In genomic region chr10:75106940-75107381, GRCm38 (mm10) we compare ENCODE assay signal across 8 mouse cellular contexts. TPM values are rescaled to one million over a fixed set of nuclear protein-coding genes. Genes with fewer than 3 reads are reported as not detected.
DNase-seq lines count a peak whose midpoint lies in the region; ATAC-seq and TF ChIP-seq lines count a peak whose summit lies in the region.

No protein-coding gene starts in this region.

- no peak for ATAC-seq in heart, embryonic 14.5 days (ENCODE audit: insufficient number of reproducible peaks, insufficient read depth, low FRiP score, low read depth)
- ATAC-seq in liver, embryonic 14.5 days (ENCODE audit: insufficient read depth), result peak; percentile 21; the same call in 1 of the 2 replicates

- peaks cover 91% of the 10 kb centered on the region for H3K79me2 ChIP-seq in C2C12 (ENCODE audit: control insufficient read depth, insufficient read depth)

- H3K9ac ChIP-seq in heart, embryonic 14.5 days (ENCODE audit: low read length), result no peak overlapping the region
- no peak overlapping the region for H3K9ac ChIP-seq in liver, embryonic 14.5 days (replicated peaks)

- peaks cover 26 to 32% of the 10 kb centered on the region in 2 experiments for H3K4me1 ChIP-seq in heart, embryonic 14.5 days (ENCODE audit: control insufficient read depth in 2 of 2, insufficient read depth in 2 of 2, low read length in 2 of 2)
- peaks cover 0 to 19% of the 10 kb centered on the region in 2 experiments; a peak in 2 of 4 replicates for H3K4me1 ChIP-seq in liver, embryonic 14.5 days (replicated peaks; ENCODE audit: control insufficient read depth in 2 of 2, insufficient read depth in 2 of 2, low read length in 1 of 2)

- H3K9me3 ChIP-seq in heart, embryonic 14.5 days (ENCODE audit: control insufficient read depth, low read length), result no peaks in the 10 kb centered on the region
- no peaks in the 10 kb centered on the region for H3K9me3 ChIP-seq in liver, embryonic 14.5 days (ENCODE audit: control insufficient read depth, low read length)

- no peak overlapping the region for H3ac ChIP-seq in C2C12 (ENCODE audit: control insufficient read depth, insufficient read length, low read depth)

- H3K36me3 ChIP-seq in C2C12 (ENCODE audit: control insufficient read depth, insufficient read depth), result peaks cover 5% of the 10 kb centered on the region
- no peaks in the 10 kb centered on the region for H3K36me3 ChIP-seq in heart, embryonic 14.5 days (ENCODE audit: control insufficient read depth, insufficient read depth, low read length)
- H3K36me3 ChIP-seq in liver, embryonic 14.5 days (replicated peaks; ENCODE audit: control insufficient read depth, insufficient read depth, low read depth), result no peaks in the 10 kb centered on the region

- no peak for DNase-seq in gastrocnemius, adult 2 months
- no peak for DNase-seq in gastrocnemius, postnatal 10 days
- no peak for DNase-seq in liver, embryonic 14.5 days (ENCODE audit: low read depth in 3 of 3, low spot score in 3 of 3)
- DNase-seq in lung, postnatal 25 days (ENCODE audit: low spot score), result no peak
- DNase-seq in right cerebral cortex, postnatal 14 days, result no peak
- no peak for DNase-seq in left cerebral cortex, adult 2 months (ENCODE audit: extremely low spot score in 1 of 2, low spot score in 2 of 2)

- no peak for TF ChIP-seq EP300 in liver, embryonic 14.5 days (IDR thresholded peaks at IDR 0.05; ENCODE audit: low read depth)

- H3K4me2 ChIP-seq in heart, embryonic 14.5 days (ENCODE audit: low read length), result no peak overlapping the region
- H3K4me2 ChIP-seq in liver, embryonic 14.5 days (ENCODE audit: low read depth), result no peak overlapping the region

- peaks cover 34% of the 10 kb centered on the region for H3K79me3 ChIP-seq in C2C12 (ENCODE audit: low read depth)

- no peak for TF ChIP-seq CTCF in gastrocnemius, adult 2 months (IDR thresholded peaks at IDR 0.05)
- TF ChIP-seq CTCF in C2C12 (IDR thresholded peaks at IDR 0.05; ENCODE audit: control insufficient read depth, insufficient read depth, insufficient read length), result no peak
- TF ChIP-seq CTCF in liver, embryonic 14.5 days (IDR thresholded peaks at IDR 0.05; ENCODE audit: low read depth), result no peak
- TF ChIP-seq CTCF in left cerebral cortex, adult 2 months (IDR thresholded peaks at IDR 0.05), result no peak

- 29% methylated on average over 5 of the region's 5 CpGs for WGBS in heart, embryonic 14.5 days
- WGBS in liver, embryonic 14.5 days (ENCODE audit: insufficient replicate concordance), result 19% methylated on average over 5 of the region's 5 CpGs

- H3K27me3 ChIP-seq in C2C12 (ENCODE audit: control insufficient read depth, insufficient read depth, insufficient read length), result no peaks in the 10 kb centered on the region
- peaks cover 10% of the 10 kb centered on the region for H3K27me3 ChIP-seq in heart, embryonic 14.5 days (ENCODE audit: control insufficient read depth, insufficient read depth, low read length)
- H3K27me3 ChIP-seq in liver, embryonic 14.5 days (ENCODE audit: control insufficient read depth, insufficient read depth, low read length), result no peaks in the 10 kb centered on the region

- intact Hi-C loops in gastrocnemius, adult 2 months (cut with DNase I), result loop anchor here (5.0 kb wide), 1 partner anchor 40 kb away; no protein-coding TSS in a partner anchor
- intact Hi-C loops in left cerebral cortex, adult 2 months (cut with DNase I), result no loop called here

- H3K27ac ChIP-seq in gastrocnemius, adult 2 months, result peak overlapping the region; percentile 40
- peak overlapping the region; percentile 63 to 66 for H3K27ac ChIP-seq in heart, embryonic 14.5 days (replicated peaks in 1 of 2; ENCODE audit: control insufficient read depth in 1 of 2, insufficient read depth in 1 of 2, low read depth in 2 of 2, low read length in 2 of 2)
- H3K27ac ChIP-seq in liver, embryonic 14.5 days, result no peak overlapping the region
- no peak overlapping the region for H3K27ac ChIP-seq in left cerebral cortex, adult 2 months

- H3K4me3 ChIP-seq in gastrocnemius, adult 2 months, result no peak overlapping the region
- H3K4me3 ChIP-seq in C2C12 (ENCODE audit: insufficient read depth, poor library complexity, severe bottlenecking), result no peak overlapping the region
- H3K4me3 ChIP-seq in heart, embryonic 14.5 days (ENCODE audit: control insufficient read depth in 1 of 2, insufficient read depth in 1 of 2, low read depth in 1 of 2, low read length in 2 of 2), result no peak overlapping the region
- no peak overlapping the region for H3K4me3 ChIP-seq in liver, embryonic 14.5 days (ENCODE audit: insufficient read depth in 1 of 2, low read depth in 2 of 2, low read length in 2 of 2)
- no peak overlapping the region for H3K4me3 ChIP-seq in left cerebral cortex, adult 2 months

TF ChIP-seq in C2C12, 6 proteins besides CTCF, POLR2A, EP300 and RAD21:
- TF ChIP-seq MAX (IDR thresholded peaks at IDR 0.05), result no peak
- peak; percentile 49 for TF ChIP-seq USF1 (IDR thresholded peaks at IDR 0.05; ENCODE audit: low read depth)

RNA-seq across cellular contexts. Expression of gene Bcr, which starts 46.6 kb away (rescaled TPM):
- 1 to 10 TPM; 4.1 to 5.1 TPM for total RNA-seq in gastrocnemius, adult 2 months (2021)
- 1 to 10 TPM; 4.2 to 6.4 TPM for total RNA-seq in gastrocnemius, postnatal 10 days (2021)
- polyA plus RNA-seq in C2C12 (2012; fragmentation: generic; extraction: Trizol), result 16.1 TPM
- 14.5 and 14.6 TPM in 2 replicates for polyA plus RNA-seq in heart, embryonic 14.5 days (2014; fragmentation: Nextera tagmentation; extraction: Ambion mirVana)
- 3.3 and 3.5 TPM in 2 replicates for polyA plus RNA-seq in liver, embryonic 14.5 days (2012; rRNA removed)
- polyA plus RNA-seq in liver, embryonic 14.5 days (2014; fragmentation: Nextera tagmentation; extraction: Ambion mirVana), result 0.85 and 1.3 TPM in 2 replicates
- total RNA-seq in left cerebral cortex, adult 2 months (2021), result 100 to 1,000 TPM in 1 of 2 experiments, 10 to 100 TPM in 1; 99.6 to 113 TPM

Comparison
In these comparisons a context has a peak if more than half of its experiments do, and no peak if none do; other contexts are left out.
1. H3K27ac ChIP-seq: peak in gastrocnemius, adult 2 months (single experiment) and heart, embryonic 14.5 days (2 of 2); none in liver, embryonic 14.5 days (single experiment) and left cerebral cortex, adult 2 months (single experiment).
2. RNA of gene Bcr, which starts 46.6 kb away (total RNA-seq): 99.6 to 113 TPM in left cerebral cortex, adult 2 months; 4.2 to 6.4 TPM in gastrocnemius, postnatal 10 days and 4.1 to 5.1 TPM in gastrocnemius, adult 2 months; every median in the first group is over 10 times any median in the second.